ENCODE assay signal across 27 mouse cellular contexts in genomic region chr8:77775526-77775925, GRCm38 (mm10). TPM values are rescaled to one million over a fixed set of nuclear protein-coding genes. Genes with fewer than 3 reads are reported as not detected.
A peak's percentile ranks its signal among the peaks of the same experiment; 100 is the strongest.
DNase-seq lines count a peak whose midpoint lies in the region; ATAC-seq and TF ChIP-seq lines count a peak whose summit lies in the region.
"Had no signal": no experiment of that assay in that cellular context is flagged by ENCODE, and none has a peak within 500 bp of the region (broad histone marks: within the 10 kb centered on the region; RNA-seq: fewer than 3 reads in every experiment).

No protein-coding gene starts in this region.

- H3K36me3 ChIP-seq in heart, embryonic 10.5 days = no peaks in the 10 kb centered on the region
- H3K36me3 ChIP-seq in stomach, embryonic 15.5 days = no peaks in the 10 kb centered on the region
- H3K36me3 ChIP-seq in stomach, postnatal 0 days (ENCODE audit: control insufficient read depth, insufficient read depth, low read length) = no peaks in the 10 kb centered on the region
- no peaks in the 10 kb centered on the region for H3K36me3 ChIP-seq in intestine, embryonic 16.5 days (ENCODE audit: control insufficient read depth, insufficient read depth, low read length)
- no peaks in the 10 kb centered on the region for H3K36me3 ChIP-seq in myocyte (ENCODE audit: control insufficient read depth, insufficient read depth)
- H3K36me3 ChIP-seq: forebrain, embryonic 10.5 days; heart, embryonic 12.5 days; heart, embryonic 15.5 days had no signal

- TF ChIP-seq POLR2A in myocyte (IDR thresholded peaks at IDR 0.05; ENCODE audit: insufficient read length, low read depth) = no peak

- peaks cover 18% of the 10 kb centered on the region for H3K4me1 ChIP-seq in heart, embryonic 10.5 days
- H3K4me1 ChIP-seq in stomach, embryonic 15.5 days = no peaks in the 10 kb centered on the region
- no peaks in the 10 kb centered on the region for H3K4me1 ChIP-seq in stomach, postnatal 0 days (replicated peaks; ENCODE audit: control insufficient read depth, insufficient read depth)
- peaks cover 16% of the 10 kb centered on the region; the same call in 1 of the 2 replicates for H3K4me1 ChIP-seq in intestine, embryonic 16.5 days (ENCODE audit: control insufficient read depth, insufficient read depth, low read length)
- H3K4me1 ChIP-seq: forebrain, embryonic 10.5 days had no signal

- TF ChIP-seq CTCF in stomach, postnatal 0 days (IDR thresholded peaks at IDR 0.05; ENCODE audit: low read depth) = no peak

- peak; percentile 7; the same call in 1 of the 2 replicates for ATAC-seq in stomach, embryonic 15.5 days (ENCODE audit: insufficient read depth, low FRiP score, low read depth)
- no peak for ATAC-seq in stomach, postnatal 0 days (ENCODE audit: low FRiP score, low TSS enrichment)
- ATAC-seq in intestine, embryonic 16.5 days = 0 out of 2 replicates have a peak, but pooled peaks have one; percentile 1
- ATAC-seq: CD4-positive, CD25-positive, alpha-beta regulatory T cell, adult 4 months; forebrain, embryonic 13.5 days; forebrain, embryonic 16.5 days; hindbrain, postnatal 0 days; inflammation-experienced regulatory T-cells, adult 6 months had no signal

- no peak overlapping the region for H3K27ac ChIP-seq in heart, embryonic 10.5 days
- no peak overlapping the region for H3K27ac ChIP-seq in stomach, embryonic 15.5 days
- H3K27ac ChIP-seq in stomach, postnatal 0 days (replicated peaks) = no peak overlapping the region
- H3K27ac ChIP-seq in intestine, embryonic 16.5 days (ENCODE audit: low read length) = no peak overlapping the region
- H3K27ac ChIP-seq: forebrain, embryonic 10.5 days; forebrain, embryonic 13.5 days; heart, adult 2 months; heart, embryonic 15.5 days; hindbrain, embryonic 14.5 days; hindbrain, postnatal 0 days had no signal

- no peaks in the 10 kb centered on the region for H3K79me2 ChIP-seq in myocyte (ENCODE audit: control insufficient read depth, insufficient read depth)

- H3ac ChIP-seq in myocyte (ENCODE audit: control insufficient read depth, insufficient read length) = no peak overlapping the region

- H3K4me2 ChIP-seq in stomach, embryonic 15.5 days = no peak overlapping the region
- no peak overlapping the region for H3K4me2 ChIP-seq in stomach, postnatal 0 days (replicated peaks; ENCODE audit: low read depth)
- no peak overlapping the region for H3K4me2 ChIP-seq in intestine, embryonic 16.5 days (ENCODE audit: low read depth, low read length)
- H3K4me2 ChIP-seq in myocyte (ENCODE audit: low read depth) = peak overlapping the region; percentile 60
- H3K4me2 ChIP-seq: forebrain, embryonic 13.5 days; heart, embryonic 12.5 days; heart, embryonic 15.5 days; hindbrain, embryonic 14.5 days had no signal

- no peaks in the 10 kb centered on the region for H3K27me3 ChIP-seq in heart, embryonic 10.5 days (ENCODE audit: insufficient read depth, poor library complexity, severe bottlenecking)
- no peaks in the 10 kb centered on the region for H3K27me3 ChIP-seq in stomach, embryonic 15.5 days (replicated peaks)
- H3K27me3 ChIP-seq in stomach, postnatal 0 days (ENCODE audit: control insufficient read depth, insufficient read depth, low read length) = no peaks in the 10 kb centered on the region
- no peaks in the 10 kb centered on the region for H3K27me3 ChIP-seq in intestine, embryonic 16.5 days (replicated peaks; ENCODE audit: control insufficient read depth, insufficient read depth, low read length)
- no peaks in the 10 kb centered on the region for H3K27me3 ChIP-seq in myocyte (ENCODE audit: control insufficient read depth, insufficient read depth, insufficient read length)
- H3K27me3 ChIP-seq: forebrain, embryonic 13.5 days; heart, embryonic 12.5 days; heart, embryonic 15.5 days had no signal

- H3K9me3 ChIP-seq in heart, embryonic 10.5 days = no peaks in the 10 kb centered on the region
- no peaks in the 10 kb centered on the region for H3K9me3 ChIP-seq in stomach, embryonic 15.5 days
- no peaks in the 10 kb centered on the region for H3K9me3 ChIP-seq in stomach, postnatal 0 days (ENCODE audit: control insufficient read depth, low read length)
- H3K9me3 ChIP-seq in intestine, embryonic 16.5 days (ENCODE audit: control insufficient read depth, low read length) = no peaks in the 10 kb centered on the region
- H3K9me3 ChIP-seq: forebrain, embryonic 10.5 days; forebrain, embryonic 13.5 days; heart, embryonic 12.5 days; heart, embryonic 15.5 days had no signal

- WGBS in heart, embryonic 10.5 days = 81% methylated on average over 3 of the region's 3 CpGs
- 75% methylated on average over 3 of the region's 3 CpGs for WGBS in stomach, embryonic 15.5 days
- 68% methylated on average over 3 of the region's 3 CpGs for WGBS in stomach, postnatal 0 days
- WGBS in intestine, embryonic 16.5 days = 69% methylated on average over 3 of the region's 3 CpGs

- no peak overlapping the region for H3K9ac ChIP-seq in stomach, embryonic 15.5 days
- no peak overlapping the region for H3K9ac ChIP-seq in stomach, postnatal 0 days (ENCODE audit: low read length)
- no peak overlapping the region for H3K9ac ChIP-seq in intestine, embryonic 16.5 days (ENCODE audit: low read depth, low read length)
- H3K9ac ChIP-seq: forebrain, embryonic 13.5 days; heart, embryonic 12.5 days; heart, embryonic 15.5 days; hindbrain, embryonic 14.5 days had no signal

- no peak overlapping the region for H3K4me3 ChIP-seq in heart, embryonic 10.5 days
- no peak overlapping the region for H3K4me3 ChIP-seq in stomach, embryonic 15.5 days (replicated peaks)
- H3K4me3 ChIP-seq in stomach, postnatal 0 days (ENCODE audit: low read depth, low read length) = no peak overlapping the region
- no peak overlapping the region for H3K4me3 ChIP-seq in intestine, embryonic 16.5 days (ENCODE audit: low read length)
- no peak overlapping the region for H3K4me3 ChIP-seq in myocyte
- H3K4me3 ChIP-seq: forebrain, embryonic 10.5 days; forebrain, embryonic 13.5 days; heart, adult 2 months; heart, embryonic 12.5 days; heart, embryonic 15.5 days had no signal

- DNase-seq in heart, embryonic 10.5 days (ENCODE audit: low spot score) = peak; percentile 39
- DNase-seq in heart, adult 9 months (ENCODE audit: low spot score in 2 of 2) = no peak
- no peak for DNase-seq in stomach, postnatal 0 days (ENCODE audit: low spot score)
- DNase-seq in frontal cortex, postnatal 36 days (ENCODE audit: low spot score in 2 of 2) = no peak
- no peak for DNase-seq in left cerebral cortex, adult 8-10 months (ENCODE audit: low spot score in 2 of 2)
- DNase-seq: cerebellum, adult 11-12 months; cerebellum, adult 8-10 months; cerebellum, postnatal 10 days; cerebellum, postnatal 36 days; embryo, embryonic 11 days; gastrocnemius, postnatal 25 days; heart, adult 2 months; heart, postnatal 10 days; heart, postnatal 4 days had no signal

- no peak for TF ChIP-seq EP300 in stomach, postnatal 0 days (optimal IDR thresholded peaks at IDR 0.05)

TF ChIP-seq in myocyte, 11 proteins besides CTCF, POLR2A, EP300 and RAD21:
- TF ChIP-seq CEBPB (IDR thresholded peaks at IDR 0.05; ENCODE audit: insufficient read depth, poor library complexity, severe bottlenecking) (0 out of 2 replicates have a peak, but pooled peaks have one; percentile 37), TCF3 (IDR thresholded peaks at IDR 0.05; ENCODE audit: insufficient read length, low read depth) (no peak)

RNA-seq across cellular contexts. Expression of gene Ednra, which starts 51.3 kb away (rescaled TPM):
- 40.6 and 46.6 TPM in 2 replicates for polyA plus RNA-seq in heart, embryonic 10.5 days (2016; fragmentation: Nextera tagmentation; extraction: Ambion mirVana)
- polyA plus RNA-seq in stomach, embryonic 15.5 days (2015; fragmentation: Nextera tagmentation; extraction: Ambion mirVana) = 21.6 and 27.9 TPM in 2 replicates
- polyA plus RNA-seq in stomach, postnatal 0 days (2015; fragmentation: Nextera tagmentation; extraction: Ambion mirVana) = 7.3 and 8.3 TPM in 2 replicates
- polyA plus RNA-seq in intestine, embryonic 16.5 days (2015; fragmentation: Nextera tagmentation; extraction: Ambion mirVana) = 14.5 and 16.1 TPM in 2 replicates
- polyA plus RNA-seq in myocyte (2012; fragmentation: generic; extraction: Trizol) = 1.1 TPM
- total RNA-seq in left cerebral cortex, adult 8-10 months (2022) = 1 to 10 TPM; 2.9 to 3.3 (median 3.2) TPM
- total RNA-seq: MEL had no signal
- polyA plus RNA-seq: CD4-positive, CD25-positive, alpha-beta regulatory T cell, adult 4 months; inflammation-experienced regulatory T-cells, adult 6 months had no signal
